Mouse (Mus musculus) layer of hippocampus, adult 8-10 months (tissue): ENCODE results near the gene Babam2. TPM values are rescaled to one million over a fixed set of nuclear protein-coding genes. Genes with fewer than 3 reads are reported as not detected.
"Not testable (repeated sequence)": the region's sequence is repeated elsewhere in the genome, so short reads cannot be mapped to it uniquely, and the experiment has no call there.

Source experiments
- DNase-seq, 2 experiments: peaks; one replicate each; pipeline ENCODE4 v3.0.0; 2022; ENCODE audit warnings: low spot score in 2 of 2
- total RNA-seq, 4 experiments: library from RNA; stranded (reverse); gene quantifications; 2 replicates each; pipeline ENCODE4 v1.2.4; 2022

Gene Babam2
- total RNA-seq, 4 experiments from 2014 or later: 49.4 to 52.1 (median 50.4) TPM

- DNase-seq: no peak
Measured at GRCm38 (mm10) chr5:31781624-31782023, 84.1 kb downstream of the Babam2 start.

GRCm38 (mm10) chr5:31787201-31787600 lies 89.7 kb downstream of the Babam2 start:
- no peak for DNase-seq

DNA sequence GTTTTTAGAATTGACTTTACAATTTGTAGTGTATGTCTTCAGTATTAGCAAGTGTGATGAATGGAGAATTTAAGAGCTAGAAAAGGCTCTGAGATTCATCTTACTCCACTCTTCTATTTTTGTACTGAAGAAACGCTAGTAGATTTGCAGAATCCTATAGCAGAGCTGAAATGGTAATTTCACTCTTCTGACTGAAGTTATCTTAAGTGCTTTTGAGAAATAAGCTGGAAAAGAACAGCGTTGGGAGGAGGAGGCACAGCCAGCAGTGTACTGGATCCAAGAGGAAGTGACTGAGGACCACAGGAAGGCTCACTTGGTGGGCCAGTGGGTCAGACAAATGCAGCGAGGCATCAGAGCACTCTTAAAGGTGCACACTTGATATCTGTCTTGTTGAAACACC lies 90.1 kb downstream of the Babam2 start:
- no peak for DNase-seq

DNA sequence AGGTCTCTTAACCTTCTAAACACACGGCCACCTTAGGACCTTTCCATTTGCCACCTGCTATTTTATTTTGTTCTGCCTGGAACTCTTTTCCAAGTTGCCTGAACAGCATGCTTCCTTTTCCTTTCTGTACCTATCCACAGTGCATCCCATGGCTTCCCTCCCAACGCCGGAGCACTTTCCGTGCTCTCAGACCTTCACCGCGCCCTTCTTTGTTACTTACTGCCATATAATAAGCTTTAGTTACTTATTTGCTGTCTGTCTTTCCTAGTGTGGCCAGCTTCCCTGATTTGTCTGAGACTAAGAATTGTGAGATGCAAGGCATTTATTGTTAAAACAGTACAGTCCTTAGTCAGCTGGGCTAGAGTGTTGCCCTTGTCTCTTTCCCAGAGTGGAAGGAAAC lies 94.9 kb downstream of the Babam2 start:
- no peak for DNase-seq

- no peak for DNase-seq
Measured at GRCm38 (mm10) chr5:31792863-31793262, 95.4 kb downstream of the Babam2 start.

DNA sequence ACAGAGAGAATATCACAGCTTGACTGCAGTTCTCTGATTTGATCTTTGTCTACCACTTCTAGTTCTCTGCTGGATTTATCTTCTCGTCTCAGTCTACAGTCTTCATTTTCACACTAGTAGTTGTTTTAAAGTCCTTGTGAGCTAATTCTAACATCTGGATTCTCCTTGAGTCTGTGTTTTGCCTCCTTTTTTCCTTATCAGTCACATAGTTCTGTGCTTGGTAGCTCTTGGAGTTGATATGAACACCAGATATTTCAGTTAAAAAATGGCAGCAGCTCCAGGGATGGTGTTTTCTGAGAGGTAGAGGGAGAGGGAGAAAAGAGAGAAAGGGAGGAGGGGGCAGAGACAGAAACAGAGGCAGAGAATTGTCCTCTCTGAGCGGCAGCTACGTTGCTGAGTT lies 97.9 kb downstream of the Babam2 start:
- DNase-seq: no peak

DNA sequence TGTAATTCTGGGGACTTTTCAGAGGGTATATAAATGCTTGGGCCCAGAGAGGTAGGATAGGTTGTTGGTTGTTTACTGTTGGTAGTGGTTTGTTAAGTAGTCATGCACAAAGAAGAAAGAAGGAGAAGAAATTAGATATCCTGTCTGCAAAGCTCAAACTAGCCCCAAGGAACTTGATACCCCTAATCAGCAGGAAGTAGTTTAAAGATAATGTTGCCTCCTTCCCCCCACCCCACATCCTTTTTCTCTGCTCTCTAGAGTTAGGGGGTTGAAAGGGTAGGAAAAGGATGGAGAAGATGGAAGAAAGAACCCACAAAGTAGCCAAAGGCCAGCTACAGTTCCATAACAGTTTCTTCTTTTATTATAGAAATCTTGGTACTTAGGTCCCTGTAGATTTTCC lies 99.5 kb downstream of the Babam2 start:
- no peak for DNase-seq

- not testable (repeated sequence) for DNase-seq
Measured at GRCm38 (mm10) chr5:31804211-31804610, 106.7 kb downstream of the Babam2 start.

DNA sequence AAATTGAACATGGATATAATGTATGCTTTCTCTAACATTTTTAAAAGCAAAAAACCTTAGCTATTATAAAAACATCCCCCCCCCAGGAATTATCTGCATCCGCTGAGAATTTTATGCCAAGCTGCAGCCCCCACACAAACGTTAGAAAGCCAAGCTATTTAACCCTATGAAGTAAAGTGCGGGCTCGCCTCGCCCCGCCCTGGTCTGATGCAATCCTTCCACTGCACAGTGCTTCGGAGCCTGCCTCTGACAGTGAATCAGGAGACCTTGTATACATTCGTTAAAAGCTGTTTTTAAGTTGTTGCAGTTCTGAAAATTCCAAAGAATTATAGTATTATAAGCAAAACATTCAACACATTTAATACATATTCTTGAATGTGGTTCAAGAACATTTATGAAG lies 107.3 kb downstream of the Babam2 start:
- DNase-seq: no peak

GRCm38 (mm10) chr5:31807312-31807711 lies 109.8 kb downstream of the Babam2 start:
- no peak for DNase-seq

DNA sequence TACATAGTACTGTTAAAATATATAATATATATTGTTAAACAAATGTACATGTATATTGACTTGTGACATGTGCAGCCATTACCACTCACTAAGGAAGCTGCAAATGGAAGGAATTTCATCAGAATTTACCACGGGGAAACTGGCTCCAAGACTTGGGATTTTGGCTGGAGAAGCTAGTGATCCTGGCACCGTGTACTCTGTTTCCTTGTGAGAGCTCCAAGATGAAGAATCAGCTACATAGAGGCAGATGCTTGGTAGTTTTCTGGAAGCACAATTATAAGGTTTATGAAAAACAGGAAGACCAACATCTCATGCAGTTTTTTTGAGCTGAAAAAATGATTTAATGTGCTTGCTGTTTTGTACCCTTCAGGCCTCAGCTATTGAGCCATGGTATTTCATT lies 110.8 kb downstream of the Babam2 start:
- DNase-seq: no peak

- DNase-seq: no peak
Measured at GRCm38 (mm10) chr5:31810796-31811662, 113.5 kb downstream of the Babam2 start.

DNA sequence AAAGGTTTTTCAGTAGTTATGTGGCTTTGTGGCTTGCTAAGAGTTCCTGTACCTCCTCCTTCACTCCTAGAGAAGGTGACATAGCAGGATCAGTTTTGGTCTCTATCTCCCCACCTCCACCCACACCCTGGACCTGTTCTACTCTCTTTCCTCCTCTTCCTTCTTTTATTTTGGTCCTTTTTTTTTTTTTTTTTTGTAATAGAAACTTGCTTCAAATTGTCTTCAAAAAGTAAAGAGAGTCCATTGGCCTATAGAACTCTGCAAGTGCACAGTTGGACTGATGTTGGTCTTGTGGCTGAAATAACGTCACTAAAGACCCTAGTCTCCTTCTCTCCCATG lies 114.1 kb downstream of the Babam2 start:
- no peak for DNase-seq

GRCm38 (mm10) chr5:31813156-31813675 lies 115.7 kb downstream of the Babam2 start:
- peak in 1 of 2 experiments; percentile 38 for DNase-seq

GRCm38 (mm10) chr5:31814068-31814467 lies 116.6 kb downstream of the Babam2 start:
- no peak for DNase-seq

GRCm38 (mm10) chr5:31815129-31815528 lies 117.6 kb downstream of the Babam2 start:
- no peak for DNase-seq

GRCm38 (mm10) chr5:31816082-31816481 lies 118.6 kb downstream of the Babam2 start:
- DNase-seq: no peak

- DNase-seq: no peak
Measured at GRCm38 (mm10) chr5:31820801-31821200, 123.3 kb downstream of the Babam2 start.

DNA sequence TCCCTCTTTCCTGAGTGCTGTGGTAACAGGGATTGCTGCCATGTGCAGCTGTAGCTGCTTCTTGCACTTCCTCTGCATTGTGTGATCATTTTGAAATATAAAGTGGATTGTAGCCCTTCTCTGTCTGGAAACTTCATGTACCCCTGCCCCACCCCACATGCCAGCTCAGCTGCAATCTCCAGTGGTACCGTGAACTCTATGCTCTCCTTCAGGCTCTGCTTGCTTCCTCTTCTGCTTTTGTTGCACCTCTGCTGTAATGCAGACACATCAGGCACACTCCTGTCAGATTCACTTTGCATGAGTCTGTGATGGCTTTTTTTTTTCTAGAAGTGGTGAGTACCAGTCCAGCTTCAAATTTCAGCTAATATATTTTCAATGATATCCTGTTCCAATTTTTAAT lies 123.7 kb downstream of the Babam2 start:
- DNase-seq: no peak

DNA sequence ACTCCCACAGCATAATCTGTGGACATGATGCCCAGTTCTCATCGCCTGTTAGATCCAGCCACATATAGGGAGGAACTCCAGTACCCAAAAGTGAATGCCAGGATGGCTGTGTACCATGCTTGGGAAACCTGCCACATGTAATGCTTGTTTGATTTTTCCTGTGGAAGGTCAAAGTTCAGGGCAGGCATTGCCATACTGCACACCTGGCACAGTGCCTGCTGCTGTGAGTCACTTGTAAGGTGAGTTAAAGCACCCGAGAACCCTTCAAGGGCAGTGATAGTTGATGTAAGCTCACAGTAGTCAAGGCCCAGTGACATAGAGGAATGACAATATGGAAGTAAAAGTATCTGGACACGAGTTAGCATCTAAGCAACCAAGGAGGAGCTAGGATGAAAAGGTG lies 126.2 kb downstream of the Babam2 start:
- no peak for DNase-seq

DNA sequence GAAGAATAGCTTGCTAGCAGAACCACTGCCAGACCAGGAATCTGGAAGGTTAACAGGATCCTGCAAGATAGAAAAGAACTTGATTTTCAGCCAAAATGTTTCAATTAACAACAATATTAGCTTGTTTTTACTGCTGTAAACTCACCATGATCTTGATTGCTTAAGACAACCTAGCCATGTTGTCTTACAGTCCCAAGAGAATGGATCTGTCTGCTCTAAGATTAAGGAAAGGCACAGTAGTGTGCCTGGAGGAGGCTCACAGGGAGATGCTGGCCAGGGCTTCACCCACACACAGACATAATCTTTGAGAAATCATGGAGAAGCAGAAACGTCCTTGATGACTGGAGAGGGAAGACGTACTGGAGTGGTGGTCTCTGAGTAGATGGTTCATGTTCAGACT lies 126.6 kb downstream of the Babam2 start:
- no peak for DNase-seq

GRCm38 (mm10) chr5:31827304-31827703 lies 129.8 kb downstream of the Babam2 start:
- DNase-seq: no peak

DNA sequence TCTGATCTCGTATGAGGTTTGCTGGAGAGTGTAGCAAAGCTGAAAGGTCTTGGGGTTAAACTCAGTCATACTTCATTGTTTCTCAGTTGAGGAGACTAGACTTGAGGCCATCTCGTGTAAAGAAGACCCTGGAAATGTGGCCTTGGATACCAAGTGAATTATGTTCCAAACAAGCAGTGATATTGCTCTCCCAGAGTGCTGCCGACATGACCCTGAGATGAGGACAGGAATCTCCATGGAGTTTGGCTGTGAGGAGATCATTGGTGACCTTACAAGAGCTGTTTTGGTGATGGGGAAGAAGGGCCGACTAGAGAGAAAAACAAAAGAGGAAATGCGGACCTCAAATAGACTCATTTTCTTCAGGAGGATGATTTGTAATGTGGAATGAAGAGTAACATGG lies 130.4 kb downstream of the Babam2 start:
- DNase-seq: no peak
